Mouse (Mus musculus) liver, embryonic 14.5 days (tissue): ENCODE measurements around the gene Ak9. TPM values are rescaled to one million over a fixed set of nuclear protein-coding genes. Genes with fewer than 3 reads are reported as not detected.
A peak's percentile ranks its signal among the peaks of the same experiment; 100 is the strongest.

Experiments
- ATAC-seq: fragments of 200-750 bp; cut with Nextera tagmentation; 2 replicates; pipeline ENCODE4 v1.8.0; 2017; ENCODE audit warnings: moderate number of reproducible peaks, mild to moderate bottlenecking, moderate library complexity; ENCODE audit not compliant: insufficient read depth
- DNase-seq, 3 experiments: peaks; one replicate each; pipeline ENCODE4 v3.0.0-alpha.2; 2012 to 2013; ENCODE audit warnings: low read depth in 3 of 3, low spot score in 3 of 3
- H3K27ac ChIP-seq: fragments of 300-500 bp; sonication (generic); 2 replicates; pipeline ENCODE4 v1.5.1; 2014; ENCODE audit warnings: moderate library complexity, mild to moderate bottlenecking, control low read depth, inconsistent platforms
- H3K27me3 ChIP-seq: fragments of 300-500 bp; sonication (generic); 2 replicates; pipeline ENCODE4 v1.6.1; 2014; ENCODE audit warnings: mild to moderate bottlenecking, low read length, moderate library complexity; ENCODE audit not compliant: control insufficient read depth, insufficient read depth
- H3K36me3 ChIP-seq: fragments of 300-500 bp; sonication (generic); replicated peaks from 2 replicates; pipeline ENCODE4 v1.6.1; 2014; ENCODE audit warnings: low read depth; ENCODE audit not compliant: control insufficient read depth, insufficient read depth
- H3K4me1 ChIP-seq, 2 experiments: fragments of 200-500 bp in 1 of 2; fragments of 300-500 bp in 1 of 2; sonication (generic) in 1 of 2; replicated peaks; 2 replicates each; pipeline ENCODE4 v1.6.1; 2012 to 2014; ENCODE audit warnings: antibody characterized with exemption in 1 of 2, inconsistent platforms in 1 of 2, low read length in 1 of 2; ENCODE audit not compliant: control insufficient read depth in 2 of 2, insufficient read depth in 2 of 2
- H3K4me2 ChIP-seq: fragments of 300-500 bp; sonication (generic); 2 replicates; pipeline ENCODE4 v1.6.1; 2014; ENCODE audit warnings: low read depth, mild to moderate bottlenecking, control low read depth, moderate library complexity
- H3K4me3 ChIP-seq, 2 experiments: fragments of 200-500 bp in 1 of 2; fragments of 300-500 bp in 1 of 2; sonication (generic) in 1 of 2; 2 replicates each; pipeline ENCODE4 v1.5.1; 2012 to 2014; ENCODE audit warnings: low read depth in 2 of 2, low read length in 2 of 2, mild to moderate bottlenecking in 2 of 2, control low read depth in 1 of 2, inconsistent platforms in 1 of 2, moderate library complexity in 1 of 2; ENCODE audit not compliant: insufficient read depth in 1 of 2
- H3K9ac ChIP-seq: fragments of 300-500 bp; sonication (generic); replicated peaks from 2 replicates; pipeline ENCODE4 v1.6.1; 2014; ENCODE audit warnings: mild to moderate bottlenecking, control low read depth, moderate library complexity
- H3K9me3 ChIP-seq: fragments of 300-500 bp; sonication (generic); 2 replicates; pipeline ENCODE4 v1.6.1; 2016; ENCODE audit warnings: low read length, mixed read lengths; ENCODE audit not compliant: control insufficient read depth
- CTCF ChIP-seq: IDR thresholded peaks from 2 replicates; pipeline ENCODE4 v1.5.1; 2016; ENCODE audit warnings: antibody characterized with exemption, low read depth, control low read depth
- EP300 ChIP-seq: IDR thresholded peaks from 2 replicates; pipeline ENCODE4 v1.6.1; 2016; ENCODE audit warnings: antibody characterized with exemption, low read depth
- WGBS: fragments of 180-500 bp; shearing (Covaris S2); extraction: QIAGEN DNeasy Blood & Tissue Kit; methylation state at CpG from one replicate; pipeline ENCODE4 v1.1.7; 2014; ENCODE audit not compliant: insufficient replicate concordance; 5-methylcytosine and 5-hydroxymethylcytosine counted together
- polyA plus RNA-seq, 2 experiments: library from polyadenylated mRNA; depleted of rRNA in 1 of 2; stranded (reverse) in 1 of 2; unstranded in 1 of 2; fragments of >200 nt; fragmentation: Nextera tagmentation in 1 of 2; extraction: Ambion mirVana in 1 of 2; gene quantifications; 2 replicates each; pipeline versions ENCODE4 v1.2.1 to v1.2.3; 2012 to 2014

Ak9 gene
- polyA plus RNA-seq (2012; rRNA removed) = not detected in 2 replicates
- not detected in 2 replicates for polyA plus RNA-seq (2014; fragmentation: Nextera tagmentation; extraction: Ambion mirVana)

GRCm38 (mm10) chr10:41303639-41304444, at the start of gene Ak9:
TSS of gene Ak9 (plus strand) at chr10:41303980.
- Histone ChIP-seq H3K27me3 (no peaks in the 10 kb centered on the region), H3K4me1 (peaks cover 4 to 11% of the 10 kb centered on the region in 2 experiments; a peak in 3 of 4 replicates), H3K4me2 (peak within 1 kb of the TSS; percentile 85), H3K9ac (peak within 1 kb of the TSS; percentile 85), H3K4me3 (peak within 1 kb of the TSS; percentile 73 to 84), H3K27ac (peak within 1 kb of the TSS; percentile 43), H3K9me3 (no peaks in the 10 kb centered on the region), H3K36me3 (no peaks in the 10 kb centered on the region)
- under 1% methylated on average over 25 of the region's 25 CpGs for WGBS
- ATAC-seq (peak; percentile 80), DNase-seq (peak; percentile 88 to 90 (median 88))
- TF ChIP-seq EP300 (no peak), CTCF (peak; percentile 65)

- Histone ChIP-seq H3K27ac (no peak overlapping the region; the same call in none of the 2 replicates), H3K4me2 (no peak overlapping the region), H3K4me1 (peaks cover 16 to 21% of the 10 kb centered on the region in 2 experiments), H3K27me3 (no peaks in the 10 kb centered on the region), H3K9ac (no peak overlapping the region), H3K9me3 (no peaks in the 10 kb centered on the region), H3K36me3 (no peaks in the 10 kb centered on the region), H3K4me3 (no peak overlapping the region)
- TF ChIP-seq EP300 = no peak
- TF ChIP-seq CTCF = no peak
- 53% methylated on average over 8 of the region's 8 CpGs for WGBS
- DNase-seq (no peak), ATAC-seq (no peak)
Observed at GRCm38 (mm10) chr10:41260243-41261006, 43.4 kb upstream of the Ak9 start.

GRCm38 (mm10) chr10:41261218-41261617, 42.6 kb upstream of the Ak9 start:
- H3K9ac ChIP-seq = peak overlapping the region; percentile 40
- no peaks in the 10 kb centered on the region for H3K36me3 ChIP-seq
- H3K9me3 ChIP-seq = no peaks in the 10 kb centered on the region
- peak overlapping the region; percentile 68 for H3K27ac ChIP-seq
- peak; percentile 68; the same call in 1 of the 2 replicates for ATAC-seq
- 15% methylated on average over 1 of the region's 1 CpGs for WGBS
- H3K4me3 ChIP-seq = no peak overlapping the region
- H3K4me2 ChIP-seq = no peak overlapping the region
- H3K27me3 ChIP-seq = no peaks in the 10 kb centered on the region
- no peak for TF ChIP-seq CTCF
- TF ChIP-seq EP300 = no peak
- no peak for DNase-seq
- peaks cover 16 to 21% of the 10 kb centered on the region in 2 experiments for H3K4me1 ChIP-seq

- peak; percentile 30 to 60 (median 36) for DNase-seq
- Histone ChIP-seq H3K27me3 (no peaks in the 10 kb centered on the region), H3K4me3 (no peak overlapping the region), H3K9me3 (no peaks in the 10 kb centered on the region), H3K36me3 (no peaks in the 10 kb centered on the region), H3K4me2 (no peak overlapping the region), H3K9ac (peak overlapping the region; percentile 40), H3K27ac (peak overlapping the region; percentile 68), H3K4me1 (peaks cover 16 to 21% of the 10 kb centered on the region in 2 experiments)
- peak; percentile 69 for ATAC-seq
- TF ChIP-seq EP300 (no peak), CTCF (peak; percentile 61)
Observed at GRCm38 (mm10) chr10:41261889-41262288, 41.9 kb upstream of the Ak9 start.

GRCm38 (mm10) chr10:41271860-41272259, 31.9 kb upstream of the Ak9 start:
- H3K9me3 ChIP-seq = no peaks in the 10 kb centered on the region
- H3K4me3 ChIP-seq = no peak overlapping the region
- no peak overlapping the region for H3K4me2 ChIP-seq
- ATAC-seq (no peak), DNase-seq (peak in 1 of 3 experiments; percentile 26)
- no peak overlapping the region for H3K9ac ChIP-seq
- no peaks in the 10 kb centered on the region for H3K4me1 ChIP-seq
- TF ChIP-seq CTCF (peak; percentile 73), EP300 (no peak)
- H3K27me3 ChIP-seq = no peaks in the 10 kb centered on the region
- H3K27ac ChIP-seq = no peak overlapping the region
- 49% methylated on average over 7 of the region's 7 CpGs for WGBS
- no peaks in the 10 kb centered on the region for H3K36me3 ChIP-seq
